Mouse (Mus musculus) CH12.LX (cell line): ENCODE data around the gene Olfr883.

Experiments
- CTCF ChIP-seq, 2 experiments: IDR thresholded peaks in 1 of 2; conservative IDR thresholded peaks in 1 of 2; 2 replicates each; pipeline ENCODE4 v1.5.1; 2011 to 2012; ENCODE audit warnings: low read depth in 2 of 2, low read length in 2 of 2, improper control_type of control experiment in 1 of 2, inconsistent platforms in 1 of 2, mild to moderate bottlenecking in 1 of 2, moderate library complexity in 1 of 2
- EP300 ChIP-seq: IDR thresholded peaks from 2 replicates; pipeline ENCODE4 v1.6.1; 2011; ENCODE audit warnings: low read length, improper control_type of control experiment
- HCFC1 ChIP-seq: IDR thresholded peaks from 2 replicates; pipeline ENCODE4 v1.6.1; 2012; ENCODE audit warnings: low read depth, mild to moderate bottlenecking, inconsistent platforms, low read length, improper control_type of control experiment
- POLR2A ChIP-seq: IDR thresholded peaks from 2 replicates; pipeline ENCODE4 v1.6.1; 2011; ENCODE audit warnings: low read depth, mild to moderate bottlenecking, improper control_type of control experiment, low read length
- SMC3 ChIP-seq: IDR thresholded peaks from 2 replicates; pipeline ENCODE4 v1.6.1; 2011; ENCODE audit warnings: low read depth, low read length, improper control_type of control experiment
- TBP ChIP-seq: conservative IDR thresholded peaks from 2 replicates; pipeline ENCODE4 v1.6.1; 2011; ENCODE audit warnings: low read depth, low read length, improper control_type of control experiment
- USF1 ChIP-seq: IDR thresholded peaks from 2 replicates; pipeline ENCODE4 v1.6.1; 2014; ENCODE audit warnings: low read depth, mild to moderate bottlenecking, inconsistent platforms, low read length, improper control_type of control experiment
- ZNF384 ChIP-seq: IDR thresholded peaks from 2 replicates; pipeline ENCODE4 v1.6.1; 2012; ENCODE audit warnings: low read depth, low read length, improper control_type of control experiment, inconsistent platforms

GRCm38 (mm10) chr9:38025508-38025907 is at the start of gene Olfr883:
- TF ChIP-seq TBP (no peak), EP300 (no peak), USF1 (no peak), SMC3 (no peak), CTCF (conservative IDR thresholded peaks at IDR 0.05 in 1 of 2, IDR thresholded peaks at IDR 0.05 in 1 of 2; ENCODE audit: low read depth in 2 of 2, low read length in 2 of 2) (no peak), ZNF384 (no peak), POLR2A (no peak), HCFC1 (no peak)
